In genomic region chr16:58520457-58520856, GRCm38 (mm10) we compare ENCODE assay signal across 17 mouse cellular contexts. TPM values are rescaled to one million over a fixed set of nuclear protein-coding genes. Genes with fewer than 3 reads are reported as not detected.
DNase-seq lines count a peak whose midpoint lies in the region; ATAC-seq and TF ChIP-seq lines count a peak whose summit lies in the region.
"Had no signal": no experiment of that assay in that cellular context is flagged by ENCODE, and none has a peak within 500 bp of the region (broad histone marks: within the 10 kb centered on the region; RNA-seq: fewer than 3 reads in every experiment).

No protein-coding gene starts in this region.

- TF ChIP-seq EP300 in lung, postnatal 0 days (IDR thresholded peaks at IDR 0.05), result no peak

- peak overlapping the region; percentile 90; the same call in 1 of the 2 replicates for H3K4me3 ChIP-seq in kidney, embryonic 15.5 days (replicated peaks)
- H3K4me3 ChIP-seq in lung, postnatal 0 days (ENCODE audit: low read depth, low read length), result no peak overlapping the region
- peak overlapping the region; percentile 89 for H3K4me3 ChIP-seq in liver, embryonic 15.5 days (replicated peaks)
- H3K4me3 ChIP-seq: embryonic facial prominence, embryonic 10.5 days; limb, embryonic 10.5 days; neural tube, embryonic 13.5 days had no signal

- no peak overlapping the region for H3K9ac ChIP-seq in kidney, embryonic 15.5 days
- no peak overlapping the region for H3K9ac ChIP-seq in lung, postnatal 0 days (replicated peaks; ENCODE audit: low read depth)
- H3K9ac ChIP-seq in liver, embryonic 15.5 days, result peak overlapping the region; percentile 89
- H3K9ac ChIP-seq: forebrain, postnatal 0 days; neural tube, embryonic 13.5 days had no signal

- peak; percentile 71 for DNase-seq in heart, adult 11 months
- DNase-seq in heart, postnatal 14 days, result no peak
- no peak for DNase-seq in kidney, postnatal 10 days
- DNase-seq in lung, postnatal 0 days (ENCODE audit: low spot score), result no peak
- no peak for DNase-seq in lung, adult 18-20 months
- no peak for DNase-seq in adrenal gland, adult 2 months
- DNase-seq: cerebellum, adult 11-12 months; cerebellum, postnatal 36 days; forebrain, postnatal 0 days; gastrocnemius, postnatal 14 days; thymus, adult 2 months had no signal

- H3K36me3 ChIP-seq in kidney, embryonic 15.5 days, result no peaks in the 10 kb centered on the region
- H3K36me3 ChIP-seq in lung, postnatal 0 days (ENCODE audit: insufficient read depth, low read length), result no peaks in the 10 kb centered on the region
- no peaks in the 10 kb centered on the region for H3K36me3 ChIP-seq in liver, embryonic 15.5 days (replicated peaks)
- H3K36me3 ChIP-seq: embryonic facial prominence, embryonic 10.5 days; limb, embryonic 10.5 days; neural tube, embryonic 13.5 days had no signal

- H3K9me3 ChIP-seq in kidney, embryonic 15.5 days (replicated peaks), result 0 out of 2 replicates have a peak, but pooled peaks cover 6% of the 10 kb centered on the region
- H3K9me3 ChIP-seq in lung, postnatal 0 days (ENCODE audit: low read length), result no peaks in the 10 kb centered on the region
- no peaks in the 10 kb centered on the region for H3K9me3 ChIP-seq in liver, embryonic 15.5 days (replicated peaks)

- H3K27me3 ChIP-seq in kidney, embryonic 15.5 days, result no peaks in the 10 kb centered on the region
- no peaks in the 10 kb centered on the region for H3K27me3 ChIP-seq in lung, postnatal 0 days (replicated peaks; ENCODE audit: insufficient read depth, low read length)
- H3K27me3 ChIP-seq in liver, embryonic 15.5 days, result peaks cover 11% of the 10 kb centered on the region; the same call in 1 of the 2 replicates
- H3K27me3 ChIP-seq: Patski had no signal

- ATAC-seq in kidney, embryonic 15.5 days (replicated peaks; ENCODE audit: low FRiP score), result no peak
- ATAC-seq in lung, postnatal 0 days, result no peak
- ATAC-seq in liver, embryonic 15.5 days (ENCODE audit: insufficient read depth), result no peak
- ATAC-seq: forebrain, postnatal 0 days; Patski had no signal

- H3K4me1 ChIP-seq in kidney, embryonic 15.5 days, result peaks cover 14% of the 10 kb centered on the region; the same call in 1 of the 2 replicates
- peaks cover 4% of the 10 kb centered on the region; the same call in 1 of the 2 replicates for H3K4me1 ChIP-seq in lung, postnatal 0 days (ENCODE audit: insufficient read depth, low read depth, low read length)
- peaks cover 86% of the 10 kb centered on the region for H3K4me1 ChIP-seq in liver, embryonic 15.5 days (replicated peaks)

- H3K27ac ChIP-seq in kidney, embryonic 15.5 days, result no peak overlapping the region
- H3K27ac ChIP-seq in lung, postnatal 0 days (ENCODE audit: low read length), result no peak overlapping the region
- peak overlapping the region; percentile 83 for H3K27ac ChIP-seq in liver, embryonic 15.5 days (replicated peaks)
- H3K27ac ChIP-seq: embryonic facial prominence, embryonic 10.5 days; limb, embryonic 10.5 days; neural tube, embryonic 13.5 days had no signal

- WGBS in kidney, embryonic 15.5 days, result 91% methylated on average over 6 of the region's 6 CpGs
- WGBS in lung, postnatal 0 days, result 84% methylated on average over 6 of the region's 6 CpGs
- WGBS in liver, embryonic 15.5 days (ENCODE audit: insufficient replicate concordance), result 37% methylated on average over 6 of the region's 6 CpGs

- intact Hi-C loops in heart, postnatal 14 days (cut with DNase I), result loop anchor here (5.0 to 10.0 kb wide), 3 partner anchors 43 to 214 kb away; no protein-coding TSS in a partner anchor

- peak overlapping the region; percentile 85 for H3K4me2 ChIP-seq in kidney, embryonic 15.5 days
- peak overlapping the region; percentile 5; the same call in 1 of the 2 replicates for H3K4me2 ChIP-seq in lung, postnatal 0 days (replicated peaks; ENCODE audit: low read depth, low read length)
- H3K4me2 ChIP-seq in liver, embryonic 15.5 days, result peak overlapping the region; percentile 96

- TF ChIP-seq CTCF in lung, postnatal 0 days (IDR thresholded peaks at IDR 0.05), result no peak

RNA-seq across cellular contexts. Expression of gene St3gal6, which starts 3.6 kb away (rescaled TPM):
- total RNA-seq in heart, postnatal 14 days (2021), result 10 to 100 TPM; 33.5 to 37.5 TPM
- polyA plus RNA-seq in kidney, embryonic 15.5 days (2015; fragmentation: Nextera tagmentation; extraction: Ambion mirVana), result 71.9 and 75.2 TPM in 2 replicates
- polyA plus RNA-seq in lung, postnatal 0 days (2015; fragmentation: Nextera tagmentation; extraction: Ambion mirVana), result 52.3 and 56.0 TPM in 2 replicates
- 25.7 and 26.7 TPM in 2 replicates for polyA plus RNA-seq in liver, embryonic 15.5 days (2015; fragmentation: Nextera tagmentation; extraction: Ambion mirVana)
- 10 to 100 TPM; 37.3 to 39.8 TPM for total RNA-seq in adrenal gland, adult 2 months (2021)
- 13.3 and 17.9 TPM in 2 replicates for polyA plus RNA-seq in adrenal gland, adult 2 months (2012; rRNA removed)

Comparison
In these comparisons a context has a peak if more than half of its experiments do, and no peak if none do; other contexts are left out.
1. H3K4me2 ChIP-seq: peak in every context shown above with its lines; median percentile 96 in liver, embryonic 15.5 days; 85 in kidney, embryonic 15.5 days; 5 in lung, postnatal 0 days.